Mouse (Mus musculus) stomach, embryonic 16.5 days (tissue): ENCODE data around the gene Irs2. TPM values are rescaled to one million over a fixed set of nuclear protein-coding genes. Genes with fewer than 3 reads are reported as not detected.

ENCODE experiments used
- ATAC-seq: fragments of 200-750 bp; cut with Nextera tagmentation; 2 replicates; pipeline ENCODE4 v1.8.0; 2017; ENCODE audit warnings: moderate number of reproducible peaks, moderate TSS enrichment; ENCODE audit not compliant: insufficient read depth, low FRiP score
- H3K27ac ChIP-seq: fragments of 300-500 bp; sonication (generic); 2 replicates; pipeline ENCODE4 v1.5.1; 2014; ENCODE audit warnings: low read length
- H3K27me3 ChIP-seq: fragments of 300-500 bp; sonication (generic); 2 replicates; pipeline ENCODE4 v1.6.1; 2014; ENCODE audit warnings: low read length, control low read depth, mixed read lengths; ENCODE audit not compliant: control insufficient read depth, insufficient read depth
- H3K36me3 ChIP-seq: fragments of 300-500 bp; sonication (generic); 2 replicates; pipeline ENCODE4 v1.6.1; 2014; ENCODE audit warnings: low read length; ENCODE audit not compliant: control insufficient read depth, insufficient read depth
- H3K4me1 ChIP-seq: fragments of 300-500 bp; sonication (generic); 2 replicates; pipeline ENCODE4 v1.6.1; 2014; ENCODE audit warnings: low read length, control low read depth, mixed read lengths; ENCODE audit not compliant: control insufficient read depth, insufficient read depth
- H3K4me2 ChIP-seq: fragments of 300-500 bp; sonication (generic); 2 replicates; pipeline ENCODE4 v1.6.1; 2014; ENCODE audit warnings: low read depth, low read length, mixed read lengths
- H3K4me3 ChIP-seq: fragments of 300-500 bp; sonication (generic); replicated peaks from 2 replicates; pipeline ENCODE4 v1.5.1; 2014; ENCODE audit warnings: mild to moderate bottlenecking, low read length
- H3K9ac ChIP-seq: fragments of 300-500 bp; sonication (generic); 2 replicates; pipeline ENCODE4 v1.6.1; 2014; ENCODE audit warnings: low read length
- H3K9me3 ChIP-seq: fragments of 300-500 bp; sonication (generic); replicated peaks from 2 replicates; pipeline ENCODE4 v1.6.1; 2016; ENCODE audit warnings: low read length, control low read depth; ENCODE audit not compliant: control insufficient read depth
- WGBS: fragments of 180-500 bp; shearing (Covaris S2); extraction: QIAGEN DNeasy Blood & Tissue Kit; methylation state at CpG from one replicate; pipeline ENCODE4 v1.1.7; 2014; 5-methylcytosine and 5-hydroxymethylcytosine counted together
- polyA plus RNA-seq: library from polyadenylated mRNA; unstranded; fragments of >200 nt; fragmentation: Nextera tagmentation; extraction: Ambion mirVana; gene quantifications from 2 replicates; pipeline ENCODE4 v1.2.1, GENCODE M21; 2015

The Irs2 gene
- polyA plus RNA-seq, 1 experiment from 2014 or later = 3.3 TPM

GRCm38 (mm10) chr8:10980876-10981275, 27.4 kb downstream of the Irs2 start:
- Histone ChIP-seq H3K9me3 (no peaks in the 10 kb centered on the region), H3K27ac (no peak overlapping the region), H3K4me3 (no peak overlapping the region), H3K36me3 (peaks cover 3% of the 10 kb centered on the region; the same call in 1 of the 2 replicates), H3K27me3 (no peaks in the 10 kb centered on the region), H3K4me1 (peaks cover 29% of the 10 kb centered on the region), H3K4me2 (no peak overlapping the region), H3K9ac (no peak overlapping the region)
- ATAC-seq = no peak
- WGBS = 80% methylated on average over 6 of the region's 6 CpGs

- no peak for ATAC-seq
- Histone ChIP-seq H3K27me3 (no peaks in the 10 kb centered on the region), H3K4me2 (no peak overlapping the region), H3K4me3 (no peak overlapping the region), H3K36me3 (peaks cover under 1% of the 10 kb centered on the region; the same call in 1 of the 2 replicates), H3K9ac (no peak overlapping the region), H3K27ac (no peak overlapping the region), H3K4me1 (peaks cover 38% of the 10 kb centered on the region), H3K9me3 (no peaks in the 10 kb centered on the region)
- 52% methylated on average over 7 of the region's 7 CpGs for WGBS
Observed at GRCm38 (mm10) chr8:10979916-10980315, 28.3 kb downstream of the Irs2 start.

GRCm38 (mm10) chr8:10979196-10979794, 29.0 kb downstream of the Irs2 start:
- Histone ChIP-seq H3K9me3 (no peaks in the 10 kb centered on the region), H3K4me3 (no peak overlapping the region), H3K27ac (no peak overlapping the region), H3K4me1 (peaks cover 43% of the 10 kb centered on the region), H3K4me2 (no peak overlapping the region), H3K36me3 (no peaks in the 10 kb centered on the region), H3K27me3 (no peaks in the 10 kb centered on the region), H3K9ac (no peak overlapping the region)
- ATAC-seq = no peak
- 66% methylated on average over 11 of the region's 11 CpGs for WGBS

- peak overlapping the region; percentile 63 for H3K9ac ChIP-seq
- H3K9me3 ChIP-seq = no peaks in the 10 kb centered on the region
- H3K27me3 ChIP-seq = no peaks in the 10 kb centered on the region
- peak overlapping the region; percentile 96 for H3K27ac ChIP-seq
- peak; percentile 27; the same call in 1 of the 2 replicates for ATAC-seq
- 15% methylated on average over 21 of the region's 21 CpGs for WGBS
- peaks cover 48% of the 10 kb centered on the region for H3K4me1 ChIP-seq
- H3K4me3 ChIP-seq = no peak overlapping the region
- H3K4me2 ChIP-seq = peak overlapping the region; percentile 14; the same call in 1 of the 2 replicates
- H3K36me3 ChIP-seq = no peaks in the 10 kb centered on the region
Observed at GRCm38 (mm10) chr8:10978377-10978776, 29.9 kb downstream of the Irs2 start.

- peak; percentile 92 for ATAC-seq
- Histone ChIP-seq H3K9ac (peak overlapping the region; percentile 63), H3K4me2 (peak overlapping the region; percentile 17), H3K9me3 (no peaks in the 10 kb centered on the region), H3K27me3 (no peaks in the 10 kb centered on the region), H3K4me3 (no peak overlapping the region), H3K4me1 (peaks cover 53% of the 10 kb centered on the region), H3K36me3 (no peaks in the 10 kb centered on the region), H3K27ac (peak overlapping the region; percentile 96)
- 26% methylated on average over 7 of the region's 7 CpGs for WGBS
Observed at GRCm38 (mm10) chr8:10977742-10978376, 30.4 kb downstream of the Irs2 start.

- no peak overlapping the region for H3K4me2 ChIP-seq
- no peak overlapping the region for H3K4me3 ChIP-seq
- no peaks in the 10 kb centered on the region for H3K36me3 ChIP-seq
- no peaks in the 10 kb centered on the region for H3K9me3 ChIP-seq
- peak overlapping the region; percentile 80 for H3K27ac ChIP-seq
- H3K9ac ChIP-seq = no peak overlapping the region
- no peaks in the 10 kb centered on the region for H3K27me3 ChIP-seq
- H3K4me1 ChIP-seq = peaks cover 68% of the 10 kb centered on the region
- 16% methylated on average over 2 of the region's 2 CpGs for WGBS
- peak; percentile 35; the same call in 1 of the 2 replicates for ATAC-seq
Observed at GRCm38 (mm10) chr8:10974659-10975058, 33.6 kb downstream of the Irs2 start.

- peaks cover 67% of the 10 kb centered on the region for H3K4me1 ChIP-seq
- H3K9me3 ChIP-seq = no peaks in the 10 kb centered on the region
- no peak overlapping the region for H3K9ac ChIP-seq
- H3K4me3 ChIP-seq = no peak overlapping the region
- H3K27me3 ChIP-seq = no peaks in the 10 kb centered on the region
- H3K27ac ChIP-seq = peak overlapping the region; percentile 80
- WGBS = 55% methylated on average over 4 of the region's 4 CpGs
- H3K36me3 ChIP-seq = no peaks in the 10 kb centered on the region
- no peak for ATAC-seq
- H3K4me2 ChIP-seq = no peak overlapping the region
Observed at GRCm38 (mm10) chr8:10974126-10974525, 34.1 kb downstream of the Irs2 start.

GRCm38 (mm10) chr8:10972851-10973452, 35.3 kb downstream of the Irs2 start:
- H3K36me3 ChIP-seq = no peaks in the 10 kb centered on the region
- peak overlapping the region; percentile 34 for H3K27ac ChIP-seq
- no peaks in the 10 kb centered on the region for H3K9me3 ChIP-seq
- peaks cover 55% of the 10 kb centered on the region for H3K4me1 ChIP-seq
- ATAC-seq = no peak
- no peak overlapping the region for H3K4me2 ChIP-seq
- H3K9ac ChIP-seq = no peak overlapping the region
- 36% methylated on average over 9 of the region's 9 CpGs for WGBS
- no peaks in the 10 kb centered on the region for H3K27me3 ChIP-seq
- H3K4me3 ChIP-seq = no peak overlapping the region

- Histone ChIP-seq H3K9me3 (no peaks in the 10 kb centered on the region), H3K4me1 (peaks cover 46% of the 10 kb centered on the region), H3K9ac (no peak overlapping the region), H3K36me3 (no peaks in the 10 kb centered on the region), H3K4me2 (no peak overlapping the region), H3K27ac (no peak overlapping the region), H3K27me3 (no peaks in the 10 kb centered on the region), H3K4me3 (no peak overlapping the region)
- ATAC-seq = no peak
- WGBS = 72% methylated on average over 3 of the region's 3 CpGs
Observed at GRCm38 (mm10) chr8:10971984-10972383, 36.3 kb downstream of the Irs2 start.
